Mouse (Mus musculus): ENCODE results near the gene Pex11b.
"Not testable (repeated sequence)": the region's sequence is repeated elsewhere in the genome, so short reads cannot be mapped to it uniquely, and the experiment has no call there.

DNA sequence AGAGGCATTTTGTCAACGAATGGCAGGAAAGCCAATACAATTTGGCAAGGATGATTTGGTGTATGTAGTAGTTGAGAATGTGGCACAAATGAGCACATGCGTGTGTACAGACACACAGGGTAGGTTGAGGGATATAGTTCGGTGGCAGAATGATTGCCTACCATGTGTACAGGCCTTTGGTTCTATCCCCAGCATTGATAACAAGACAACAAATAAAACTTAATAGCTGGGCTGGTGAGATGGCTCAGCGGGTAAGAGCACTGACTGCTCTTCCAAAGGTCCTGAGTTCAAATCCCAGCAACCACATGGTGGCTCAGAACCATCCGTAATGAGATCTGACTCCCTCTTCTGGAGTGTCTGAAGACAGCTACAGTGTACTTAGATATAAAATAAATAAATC is 50.9 kb downstream of the Pex11b start:
- not testable (repeated sequence) for TF ChIP-seq CTCF (IDR thresholded peaks at IDR 0.05; ENCODE audit: control insufficient read depth, insufficient read depth, insufficient read length); MAX (IDR thresholded peaks at IDR 0.05); CEBPB (IDR thresholded peaks at IDR 0.05; ENCODE audit: low read depth); USF1 (IDR thresholded peaks at IDR 0.05; ENCODE audit: low read depth)
